Mouse (Mus musculus) left cerebral cortex, adult 18-20 months (tissue): ENCODE measurements at regions not wholly inside any gene's neighbourhood (a gene's known extent, or its start where the extent isn't known, plus 50 kb on each side); places are given as distances from the start of the nearest gene placed in this dataset.

Source experiments
- DNase-seq, 2 experiments: peaks; one replicate each; pipeline ENCODE4 v3.0.0; 2021 to 2022; ENCODE audit warnings: low spot score in 2 of 2, mixed read lengths in 1 of 2

GRCm38 (mm10) chr14:40308316-40308715 lies 584.8 kb downstream of the Sh2d4b start:
- DNase-seq: peak; percentile 85 to 86

GRCm38 (mm10) chr14:40279194-40279593 lies 613.9 kb downstream of the Sh2d4b start:
- DNase-seq: no peak

- no peak for DNase-seq
These were observed 617.7 kb downstream of the Sh2d4b start for GRCm38 (mm10) chr14:40275331-40275730.

GRCm38 (mm10) chr14:40261646-40262045 lies 631.4 kb downstream of the Sh2d4b start:
- DNase-seq: no peak

- DNase-seq: no peak
These were observed 661.0 kb downstream of the Sh2d4b start for GRCm38 (mm10) chr14:40232084-40232483.

- DNase-seq: no peak
These were observed 668.7 kb downstream of the Sh2d4b start for GRCm38 (mm10) chr14:40224331-40224730.
